Mouse (Mus musculus) cerebellum, adult (tissue): ENCODE results near the gene Hgd.

ENCODE experiments used
- ATAC-seq: cut with Nextera tagmentation; 2 replicates; pipeline ENCODE4 v1.9.2; 2017; ENCODE audit warnings: mild to moderate bottlenecking, moderate library complexity, mixed read lengths; ENCODE audit not compliant: insufficient number of reproducible peaks, low FRiP score, low TSS enrichment

The Hgd gene

GRCm38 (mm10) chr16:37579591-37579990 is 362 bp upstream of the Hgd start:
- no peak for ATAC-seq

- no peak for ATAC-seq
Observed at GRCm38 (mm10) chr16:37580651-37581050, 698 bp downstream of the Hgd start.

- no peak for ATAC-seq
Observed at GRCm38 (mm10) chr16:37581901-37582300, 1.9 kb downstream of the Hgd start.

- no peak for ATAC-seq
Observed at GRCm38 (mm10) chr16:37583306-37583705, 3.4 kb downstream of the Hgd start.

GRCm38 (mm10) chr16:37583801-37584200 is 3.8 kb downstream of the Hgd start:
- ATAC-seq, result no peak

- peak; percentile 43 for ATAC-seq
Observed at GRCm38 (mm10) chr16:37584218-37585035, 4.5 kb downstream of the Hgd start.

- ATAC-seq, result no peak
Observed at GRCm38 (mm10) chr16:37585129-37585563, 5.2 kb downstream of the Hgd start.

- peak; percentile 96 for ATAC-seq
Observed at GRCm38 (mm10) chr16:37590921-37591320, 11.0 kb downstream of the Hgd start.

GRCm38 (mm10) chr16:37591551-37591950 is 11.6 kb downstream of the Hgd start:
- ATAC-seq, result no peak

- ATAC-seq, result no peak
Observed at GRCm38 (mm10) chr16:37597412-37597811, 17.5 kb downstream of the Hgd start.

GRCm38 (mm10) chr16:37598463-37598862 is 18.5 kb downstream of the Hgd start:
- ATAC-seq, result no peak

GRCm38 (mm10) chr16:37599326-37599725 is 19.4 kb downstream of the Hgd start:
- ATAC-seq, result no peak

- ATAC-seq, result no peak
Observed at GRCm38 (mm10) chr16:37603431-37603830, 23.5 kb downstream of the Hgd start.

GRCm38 (mm10) chr16:37604243-37604642 is 24.3 kb downstream of the Hgd start:
- no peak for ATAC-seq

- no peak for ATAC-seq
Observed at GRCm38 (mm10) chr16:37610333-37610732, 30.4 kb downstream of the Hgd start.

GRCm38 (mm10) chr16:37611072-37611471 is 31.1 kb downstream of the Hgd start:
- ATAC-seq, result peak; percentile 77; the same call in 1 of the 2 replicates

GRCm38 (mm10) chr16:37612013-37612412 is 32.1 kb downstream of the Hgd start:
- peak; percentile 56; the same call in 1 of the 2 replicates for ATAC-seq

GRCm38 (mm10) chr16:37614540-37614939 is 34.6 kb downstream of the Hgd start:
- ATAC-seq, result no peak

- ATAC-seq, result no peak
Observed at GRCm38 (mm10) chr16:37615429-37615828, 35.5 kb downstream of the Hgd start.

- ATAC-seq, result no peak
Observed at GRCm38 (mm10) chr16:37616104-37616503, 36.2 kb downstream of the Hgd start.

GRCm38 (mm10) chr16:37617695-37618094 is 37.7 kb downstream of the Hgd start:
- peak; percentile 79 for ATAC-seq

- no peak for ATAC-seq
Observed at GRCm38 (mm10) chr16:37622403-37622802, 42.5 kb downstream of the Hgd start.
